Comparison of ENCODE assay signal across 8 mouse cellular contexts in genomic region chr7:4119344-4119902, GRCm38 (mm10). TPM values are rescaled to one million over a fixed set of nuclear protein-coding genes. Genes with fewer than 3 reads are reported as not detected.
DNase-seq lines count a peak whose midpoint lies in the region; ATAC-seq and TF ChIP-seq lines count a peak whose summit lies in the region.

Gene Ttyh1 (plus strand): TSS chr7:4119408.

- intact Hi-C loops in heart, postnatal 36 days (cut with DNase I), result no loop called here

- no peaks in the 10 kb centered on the region for H3K36me3 ChIP-seq in heart, embryonic 15.5 days
- no peaks in the 10 kb centered on the region for H3K36me3 ChIP-seq in forebrain, embryonic 15.5 days
- no peaks in the 10 kb centered on the region for H3K36me3 ChIP-seq in stomach, postnatal 0 days (ENCODE audit: control insufficient read depth, insufficient read depth, low read length)

- H3K4me2 ChIP-seq in heart, embryonic 15.5 days, result peak within 1 kb of the TSS; percentile 75
- H3K4me2 ChIP-seq in forebrain, embryonic 15.5 days (replicated peaks), result peak within 1 kb of the TSS; percentile 59
- peak within 1 kb of the TSS; percentile 62 for H3K4me2 ChIP-seq in stomach, postnatal 0 days (replicated peaks; ENCODE audit: low read depth)

- WGBS in heart, embryonic 15.5 days, result 2% methylated on average over 36 of the region's 37 CpGs
- under 1% methylated on average over 36 of the region's 37 CpGs for WGBS in forebrain, embryonic 15.5 days
- WGBS in stomach, postnatal 0 days, result under 1% methylated on average over 31 of the region's 37 CpGs

- ATAC-seq in heart, embryonic 15.5 days (replicated peaks; ENCODE audit: insufficient number of reproducible peaks, insufficient read depth, low FRiP score, low read depth), result no peak
- ATAC-seq in forebrain, embryonic 15.5 days (replicated peaks), result peak; percentile 11; the same call in 1 of the 2 replicates
- peak; percentile 36; the same call in 1 of the 2 replicates for ATAC-seq in stomach, postnatal 0 days (ENCODE audit: low FRiP score, low TSS enrichment)

- peaks cover 54% of the 10 kb centered on the region for H3K27me3 ChIP-seq in heart, embryonic 15.5 days
- H3K27me3 ChIP-seq in forebrain, embryonic 15.5 days, result no peaks in the 10 kb centered on the region
- H3K27me3 ChIP-seq in stomach, postnatal 0 days (ENCODE audit: control insufficient read depth, insufficient read depth, low read length), result peaks cover 3% of the 10 kb centered on the region; the same call in 1 of the 2 replicates

- H3K27ac ChIP-seq in heart, embryonic 15.5 days, result no peak within 1 kb of the TSS
- H3K27ac ChIP-seq in forebrain, embryonic 15.5 days (replicated peaks), result peak within 1 kb of the TSS; percentile 91
- H3K27ac ChIP-seq in stomach, postnatal 0 days (replicated peaks), result no peak within 1 kb of the TSS

- peak within 1 kb of the TSS; percentile 41 for H3K9ac ChIP-seq in heart, embryonic 15.5 days
- H3K9ac ChIP-seq in forebrain, embryonic 15.5 days (replicated peaks), result peak within 1 kb of the TSS; percentile 90
- peak within 1 kb of the TSS; percentile 55 for H3K9ac ChIP-seq in stomach, postnatal 0 days (ENCODE audit: low read length)

- no peaks in the 10 kb centered on the region for H3K9me3 ChIP-seq in heart, embryonic 15.5 days (replicated peaks)
- no peaks in the 10 kb centered on the region for H3K9me3 ChIP-seq in forebrain, embryonic 15.5 days
- no peaks in the 10 kb centered on the region for H3K9me3 ChIP-seq in stomach, postnatal 0 days (ENCODE audit: control insufficient read depth, low read length)

- TF ChIP-seq EP300 in stomach, postnatal 0 days (optimal IDR thresholded peaks at IDR 0.05), result no peak

- peaks cover 12% of the 10 kb centered on the region for H3K4me1 ChIP-seq in heart, embryonic 15.5 days (replicated peaks)
- peaks cover 52% of the 10 kb centered on the region for H3K4me1 ChIP-seq in forebrain, embryonic 15.5 days
- no peaks in the 10 kb centered on the region; the same call in 1 of the 2 replicates for H3K4me1 ChIP-seq in stomach, postnatal 0 days (replicated peaks; ENCODE audit: control insufficient read depth, insufficient read depth)

- peak within 1 kb of the TSS; percentile 48 for H3K4me3 ChIP-seq in heart, embryonic 15.5 days
- H3K4me3 ChIP-seq in forebrain, embryonic 15.5 days, result peak within 1 kb of the TSS; percentile 76
- peak within 1 kb of the TSS; percentile 37 for H3K4me3 ChIP-seq in stomach, postnatal 0 days (ENCODE audit: low read depth, low read length)

- TF ChIP-seq CTCF in stomach, postnatal 0 days (IDR thresholded peaks at IDR 0.05; ENCODE audit: low read depth), result peak; percentile 66

- DNase-seq in heart, postnatal 36 days, result no peak
- peak; percentile 75 for DNase-seq in cerebellum, adult 11 months
- peak in 1 of 2 experiments; percentile 64 for DNase-seq in layer of hippocampus, adult 8-10 months (ENCODE audit: low spot score in 2 of 2)
- DNase-seq in mesoderm, embryonic 11.5 days (ENCODE audit: low read depth, low spot score), result peak; percentile 60
- no peak for DNase-seq in stomach, postnatal 0 days (ENCODE audit: low spot score)
- DNase-seq in spleen, adult 18-20 months, result no peak

RNA-seq across cellular contexts. Expression of gene Ttyh1, which starts in this region (rescaled TPM):
- 1.2 and 1.7 TPM in 2 replicates for polyA plus RNA-seq in heart, embryonic 15.5 days (2015; fragmentation: Nextera tagmentation; extraction: Ambion mirVana)
- 1 to 10 TPM in 1 of 2 experiments, under 1 TPM in 1; 0.89 to 2.6 TPM for total RNA-seq in heart, postnatal 36 days (2021)
- 105 and 106 TPM in 2 replicates for polyA plus RNA-seq in forebrain, embryonic 15.5 days (2015; fragmentation: Nextera tagmentation; extraction: Ambion mirVana)
- total RNA-seq in layer of hippocampus, adult 8-10 months (2022), result 100 to 1,000 TPM; 459 to 552 (median 528) TPM
- polyA plus RNA-seq in stomach, postnatal 0 days (2015; fragmentation: Nextera tagmentation; extraction: Ambion mirVana), result 4.1 and 4.3 TPM in 2 replicates

Comparison
In these comparisons a context has a peak if more than half of its experiments do, and no peak if none do; other contexts are left out.
1. RNA of gene Ttyh1 (total RNA-seq): 459 to 552 TPM in layer of hippocampus, adult 8-10 months; 0.89 to 2.6 TPM in heart, postnatal 36 days; every median in the first group is over 100 times any median in the second.
2. RNA of gene Ttyh1 (polyA plus RNA-seq): 105 to 106 TPM in forebrain, embryonic 15.5 days; 4.1 to 4.3 TPM in stomach, postnatal 0 days and 1.2 to 1.7 TPM in heart, embryonic 15.5 days; every median in the first group is over 10 times any median in the second.
3. DNase-seq: peak in cerebellum, adult 11 months (single experiment) and mesoderm, embryonic 11.5 days (single experiment); none in heart, postnatal 36 days (0 of 2), stomach, postnatal 0 days (single experiment) and spleen, adult 18-20 months (0 of 2).
4. Peak in every context shown above with its lines, with median percentiles within 50 percentile points of each other: H3K4me2 ChIP-seq, H3K4me3 ChIP-seq and H3K9ac ChIP-seq.